Mouse (Mus musculus) megakaryocyte, embryonic 14.5 days (primary cell): ENCODE results near the gene Plxna2.

Experiments
- FLI1 ChIP-seq: IDR thresholded peaks from 2 replicates; pipeline ENCODE4 v1.6.1; 2012; ENCODE audit warnings: low read length, inconsistent platforms, mixed read lengths
- GATA1 ChIP-seq: IDR thresholded peaks from 3 replicates; pipeline ENCODE4 v1.6.1; 2012; ENCODE audit warnings: mixed read lengths, low read length, inconsistent platforms, borderline replicate concordance

DNA sequence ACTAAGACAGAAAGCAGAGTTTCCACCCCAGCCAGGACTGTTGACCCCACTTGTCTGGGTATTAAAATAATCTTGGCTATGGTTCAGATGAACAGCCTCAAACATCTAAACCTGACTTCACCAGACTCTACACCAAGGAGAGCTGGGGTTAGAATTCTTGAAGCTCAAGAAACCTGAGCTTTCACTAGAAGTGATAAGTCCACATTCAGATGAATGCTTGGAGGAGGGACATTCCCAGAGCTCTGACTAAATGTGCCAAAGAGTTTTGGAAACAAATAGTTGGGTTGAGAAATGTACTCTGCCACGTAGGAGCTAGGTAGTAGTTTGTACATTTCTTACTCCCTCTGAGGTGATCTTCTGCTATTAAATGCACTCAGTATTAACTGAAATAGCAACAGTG is 203.7 kb downstream of the Plxna2 start:
- TF ChIP-seq GATA1: no peak
- TF ChIP-seq FLI1: no peak
